Mouse (Mus musculus) lung, adult 2 months (tissue): Measurements from ENCODE around the gene Pbld2. TPM values are rescaled to one million over a fixed set of nuclear protein-coding genes. Genes with fewer than 3 reads are reported as not detected.
A peak's percentile ranks its signal among the peaks of the same experiment; 100 is the strongest.

Experiments
- DNase-seq: peaks from one replicate; pipeline ENCODE4 v3.0.0; 2022
- H3K4me1 ChIP-seq: fragments of 200-500 bp; 2 replicates; pipeline ENCODE4 v1.6.1; 2011; ENCODE audit warnings: low read length; ENCODE audit not compliant: control insufficient read depth, insufficient read depth
- H3K4me3 ChIP-seq: fragments of 200-500 bp; replicated peaks from 2 replicates; pipeline ENCODE3; 2011; ENCODE audit warnings: low read depth, mild to moderate bottlenecking, control low read depth, low read length; ENCODE audit errors: extremely low read depth
- CTCF ChIP-seq: fragments of 200-500 bp; IDR thresholded peaks from 2 replicates; pipeline ENCODE4 v1.5.1; 2011; ENCODE audit warnings: mild to moderate bottlenecking, low read length, control low read depth; ENCODE audit not compliant: insufficient read depth
- POLR2A ChIP-seq: fragments of 200-500 bp; IDR thresholded peaks from 2 replicates; pipeline ENCODE4 v1.6.1; 2011; ENCODE audit warnings: low read depth, mild to moderate bottlenecking, control low read depth, low read length, borderline replicate concordance; ENCODE audit errors: extremely low read depth
- WGBS: fragments of 180-500 bp; shearing (Covaris S2); methylation state at CpG from one replicate; pipeline ENCODE4 v1.1.7; 2018; 5-methylcytosine and 5-hydroxymethylcytosine counted together
- polyA plus RNA-seq: library from polyadenylated mRNA; depleted of rRNA; stranded (reverse); fragments of >200 nt; gene quantifications from 2 replicates; pipeline ENCODE4 v1.2.3, GENCODE M21; 2012; rRNA removed

Gene Pbld2
- polyA plus RNA-seq, result 1.7 and 2.2 TPM in 2 replicates

DNA sequence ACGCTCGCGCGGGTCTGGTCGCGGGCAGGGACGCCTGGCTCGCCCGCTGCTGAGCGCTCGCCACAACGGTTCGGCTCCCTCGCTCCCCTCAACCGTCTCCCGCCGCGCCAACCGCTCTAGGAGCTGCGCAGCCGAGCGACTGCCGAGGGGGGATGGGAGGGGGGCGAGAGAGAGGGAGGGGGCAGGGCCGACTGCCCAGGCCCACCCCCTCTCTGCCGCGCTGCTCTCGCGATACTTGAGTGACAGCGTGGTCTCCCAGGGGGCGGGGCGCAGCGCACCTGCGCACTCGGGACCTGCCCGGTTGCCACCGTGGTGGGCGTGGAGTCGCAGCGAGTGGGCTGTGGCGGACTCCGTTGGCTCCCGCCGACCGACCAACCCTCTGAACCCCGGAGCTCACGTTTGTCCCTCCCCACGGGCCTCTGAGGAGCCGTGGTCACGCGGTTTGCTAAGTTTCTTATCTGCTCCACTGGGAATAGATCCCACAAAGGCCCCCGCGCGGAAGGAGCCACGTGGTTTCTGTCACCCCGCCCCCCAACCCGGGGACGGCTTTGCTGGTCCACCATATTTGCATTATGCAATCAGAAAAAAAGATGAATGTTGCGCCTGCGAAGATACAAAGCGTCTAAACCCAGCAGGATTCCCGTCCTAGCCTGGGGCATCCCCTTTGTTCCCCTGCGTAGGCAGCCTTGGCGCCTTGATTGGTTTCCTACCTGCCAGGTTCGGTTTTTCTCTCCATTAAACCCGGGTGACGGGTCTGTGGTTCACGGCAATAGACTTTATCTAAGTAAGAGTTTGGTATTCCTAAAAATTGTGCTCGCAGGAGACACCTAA is at the start of gene Pbld2, which contains the start of gene Hnrnph3:
Gene Pbld2 (plus strand): TSS at position 567 of the 831 bp plus-strand sequence.
Gene Hnrnph3 (minus strand): TSS at position 469 of the 831 bp plus-strand sequence.
- Histone ChIP-seq H3K4me3 (peak within 1 kb of the TSS; percentile 94), H3K4me1 (peaks cover 4% of the 10 kb centered on the region)
- DNase-seq, result peak; percentile 100
- TF ChIP-seq POLR2A (peak; percentile 79; the same call in 1 of the 2 replicates), CTCF (no peak)
- under 1% methylated on average over 67 of the region's 69 CpGs for WGBS

- peaks cover 4% of the 10 kb centered on the region; the same call in 1 of the 2 replicates for H3K4me1 ChIP-seq
- WGBS, result 12% methylated on average over 10 of the region's 10 CpGs
- DNase-seq, result no peak
- TF ChIP-seq CTCF, result no peak
- no peak for TF ChIP-seq POLR2A
- H3K4me3 ChIP-seq, result peak overlapping the region; percentile 83
These were observed 44.5 kb upstream of the Pbld2 start for GRCm38 (mm10) chr10:62979667-62980038.

- peak within 1 kb of the TSS; percentile 83 for H3K4me3 ChIP-seq
- peaks cover 4% of the 10 kb centered on the region; the same call in 1 of the 2 replicates for H3K4me1 ChIP-seq
- under 1% methylated on average over 73 of the region's 77 CpGs for WGBS
- DNase-seq, result peak; percentile 74
- TF ChIP-seq POLR2A (no peak; the same call in 1 of the 2 replicates), CTCF (peak; percentile 35; the same call in 1 of the 2 replicates)
These were observed 43.8 kb upstream of the Pbld2 start, which contains the start of gene Rufy2 for GRCm38 (mm10) chr10:62980039-62980954. Gene Rufy2, plus strand, starts transcription at chr10:62980223.

- H3K4me1 ChIP-seq, result peaks cover 4% of the 10 kb centered on the region; the same call in 1 of the 2 replicates
- H3K4me3 ChIP-seq, result no peak overlapping the region
- WGBS, result 79% methylated on average over 11 of the region's 11 CpGs
- no peak for DNase-seq
- TF ChIP-seq CTCF (no peak), POLR2A (no peak)
These were observed 40.0 kb upstream of the Pbld2 start for GRCm38 (mm10) chr10:62984072-62984471.

- 75% methylated on average over 6 of the region's 6 CpGs for WGBS
- no peak for DNase-seq
- no peak overlapping the region for H3K4me3 ChIP-seq
- TF ChIP-seq POLR2A (no peak), CTCF (no peak)
- H3K4me1 ChIP-seq, result peaks cover 4% of the 10 kb centered on the region; the same call in 1 of the 2 replicates
These were observed 39.6 kb upstream of the Pbld2 start for GRCm38 (mm10) chr10:62984495-62984894.

- no peak overlapping the region for H3K4me3 ChIP-seq
- no peak for DNase-seq
- 32% methylated on average over 3 of the region's 3 CpGs for WGBS
- no peak for TF ChIP-seq POLR2A
- peak; percentile 36 for TF ChIP-seq CTCF
- H3K4me1 ChIP-seq, result no peaks in the 10 kb centered on the region
These were observed 36.8 kb upstream of the Pbld2 start for GRCm38 (mm10) chr10:62987341-62987740.

- TF ChIP-seq CTCF, result no peak
- no peak for TF ChIP-seq POLR2A
- Histone ChIP-seq H3K4me3 (no peak overlapping the region), H3K4me1 (no peaks in the 10 kb centered on the region)
- 94% methylated on average over 15 of the region's 15 CpGs for WGBS
- DNase-seq, result no peak
These were observed 33.5 kb upstream of the Pbld2 start for GRCm38 (mm10) chr10:62990636-62991035.

GRCm38 (mm10) chr10:62993991-62994390 is 30.1 kb upstream of the Pbld2 start:
- no peak overlapping the region for H3K4me3 ChIP-seq
- 70% methylated on average over 7 of the region's 9 CpGs for WGBS

GRCm38 (mm10) chr10:63000584-63000983 is 23.5 kb upstream of the Pbld2 start:
- H3K4me3 ChIP-seq, result no peak overlapping the region
- no peaks in the 10 kb centered on the region for H3K4me1 ChIP-seq
- WGBS, result 75% methylated on average over 9 of the region's 9 CpGs
- no peak for DNase-seq
- TF ChIP-seq CTCF (no peak), POLR2A (no peak)

More at GRCm38 (mm10) chr10:62993991-62994390, 30.1 kb upstream of the Pbld2 start:
- no peaks in the 10 kb centered on the region for H3K4me1 ChIP-seq
- no peak for DNase-seq
- TF ChIP-seq CTCF (no peak), POLR2A (no peak)

GRCm38 (mm10) chr10:63003252-63003651 is 20.9 kb upstream of the Pbld2 start:
- WGBS, result 76% methylated on average over 9 of the region's 9 CpGs
- no peak for TF ChIP-seq POLR2A
- Histone ChIP-seq H3K4me1 (no peaks in the 10 kb centered on the region), H3K4me3 (no peak overlapping the region)
- no peak for DNase-seq
